Mouse (Mus musculus) layer of hippocampus, adult 11-12 months (tissue): ENCODE measurements around the gene Nkain2.
"Not testable (repeated sequence)": the region's sequence is repeated elsewhere in the genome, so short reads cannot be mapped to it uniquely, and the experiment has no call there.

Source experiments
- DNase-seq: peaks from one replicate; pipeline ENCODE4 v3.0.0; 2022; ENCODE audit warnings: low spot score

Gene Nkain2

DNA sequence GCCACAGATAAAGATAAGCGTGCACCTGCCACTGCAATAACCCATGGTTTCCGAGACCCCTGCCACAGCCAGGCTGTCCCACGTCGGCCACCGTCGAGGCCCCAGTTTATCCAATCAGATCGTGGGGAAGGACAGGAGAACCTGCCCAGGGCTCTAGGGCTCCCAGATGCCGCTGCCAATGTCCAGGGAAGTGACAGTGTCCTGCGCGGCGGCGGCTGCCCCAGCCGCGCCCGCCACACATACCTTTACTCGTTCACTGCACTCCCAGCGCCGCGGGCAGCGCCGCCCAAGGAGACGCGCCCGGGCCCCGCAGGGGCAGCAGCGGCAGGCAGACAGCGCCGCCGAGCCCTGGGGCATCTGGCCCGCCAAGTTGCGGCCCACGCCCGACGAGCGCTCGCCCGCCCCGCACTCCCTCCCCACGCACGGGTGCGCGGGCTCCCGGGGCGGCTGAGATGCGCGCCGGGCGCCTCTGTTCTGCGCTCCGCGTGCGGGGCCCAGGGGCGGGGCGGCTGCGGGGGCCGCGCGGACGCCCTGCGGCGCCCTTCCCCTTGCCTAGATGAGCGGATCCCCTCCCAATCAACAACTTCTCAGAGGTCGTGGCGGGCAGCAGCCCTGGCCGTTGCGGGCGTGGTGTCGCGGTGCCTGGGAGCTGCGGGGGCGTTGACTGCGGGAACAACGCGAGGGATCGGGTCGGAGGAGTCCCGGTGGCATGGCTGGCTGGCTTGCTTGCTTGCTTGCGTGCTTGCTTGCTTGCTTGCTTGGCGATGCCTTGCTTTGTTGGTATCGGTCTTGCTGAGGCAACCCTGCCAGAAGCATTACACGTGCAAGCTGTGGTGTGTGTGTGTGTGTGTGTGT is at the start of gene Nkain2:
TSS of gene Nkain2 (minus strand) at position 811 of the 855 bp plus-strand sequence.
- peak; percentile 62 for DNase-seq

DNA sequence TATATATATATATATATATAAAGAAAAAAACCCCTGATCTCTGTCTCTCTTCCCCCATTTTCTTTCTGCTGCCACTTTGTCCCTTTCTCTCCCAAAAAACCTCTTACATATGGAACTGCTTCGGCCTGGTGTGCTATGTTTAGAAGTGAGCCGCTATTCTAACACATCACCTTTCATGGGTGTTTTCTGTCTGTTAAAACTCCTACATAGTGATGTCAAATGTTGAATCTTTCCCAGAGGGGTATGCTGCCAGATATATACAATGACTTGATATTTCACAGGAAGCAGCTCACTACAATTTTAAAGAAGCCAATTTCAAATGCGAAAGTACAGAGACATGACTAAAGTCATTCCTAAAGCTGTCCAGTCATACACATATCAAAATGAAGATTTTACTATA is 49.6 kb upstream of the Nkain2 start:
- DNase-seq = no peak

DNA sequence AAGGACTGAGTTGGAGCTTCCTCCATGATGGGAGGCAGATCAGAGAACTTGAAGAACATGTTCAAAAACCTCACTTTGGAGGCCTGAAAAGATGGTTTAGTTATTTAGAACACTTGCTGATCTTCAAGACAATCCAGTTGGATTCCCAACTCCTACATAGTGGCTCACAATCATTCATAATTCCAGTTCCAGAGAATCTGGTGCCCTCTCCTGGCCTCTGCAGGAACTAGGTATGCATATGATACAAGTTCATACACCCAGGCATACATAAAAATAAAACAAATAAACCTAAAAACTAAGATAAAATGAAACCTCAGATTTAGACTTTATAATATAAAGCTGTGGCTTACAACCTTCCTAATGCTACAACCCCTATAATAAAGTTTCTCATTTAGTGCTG is 4.8 kb upstream of the Nkain2 start:
- peak; percentile 50 for DNase-seq

- peak; percentile 73 for DNase-seq
Observed at GRCm38 (mm10) chr10:32890507-32891131, 357 bp upstream of the Nkain2 start.

DNA sequence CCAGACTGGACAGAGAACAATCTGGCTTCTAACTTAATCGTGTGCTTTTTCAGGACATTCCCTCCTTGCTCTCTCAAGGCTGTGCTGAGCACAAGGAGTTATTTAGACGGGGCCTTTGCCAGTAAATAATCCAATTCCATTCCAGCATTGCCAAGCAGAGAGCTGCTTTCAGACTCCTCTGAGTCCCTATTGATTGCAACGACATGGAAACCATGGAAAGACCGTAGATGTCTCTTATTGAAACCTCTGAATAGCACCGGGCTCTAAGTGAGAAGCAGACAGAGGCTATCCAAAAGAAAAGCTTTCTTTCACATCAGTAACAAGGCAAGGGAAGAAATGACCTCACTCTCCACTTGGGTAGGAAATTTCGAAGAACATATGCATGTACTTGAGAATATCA is 8.3 kb downstream of the Nkain2 start:
- DNase-seq = no peak

DNA sequence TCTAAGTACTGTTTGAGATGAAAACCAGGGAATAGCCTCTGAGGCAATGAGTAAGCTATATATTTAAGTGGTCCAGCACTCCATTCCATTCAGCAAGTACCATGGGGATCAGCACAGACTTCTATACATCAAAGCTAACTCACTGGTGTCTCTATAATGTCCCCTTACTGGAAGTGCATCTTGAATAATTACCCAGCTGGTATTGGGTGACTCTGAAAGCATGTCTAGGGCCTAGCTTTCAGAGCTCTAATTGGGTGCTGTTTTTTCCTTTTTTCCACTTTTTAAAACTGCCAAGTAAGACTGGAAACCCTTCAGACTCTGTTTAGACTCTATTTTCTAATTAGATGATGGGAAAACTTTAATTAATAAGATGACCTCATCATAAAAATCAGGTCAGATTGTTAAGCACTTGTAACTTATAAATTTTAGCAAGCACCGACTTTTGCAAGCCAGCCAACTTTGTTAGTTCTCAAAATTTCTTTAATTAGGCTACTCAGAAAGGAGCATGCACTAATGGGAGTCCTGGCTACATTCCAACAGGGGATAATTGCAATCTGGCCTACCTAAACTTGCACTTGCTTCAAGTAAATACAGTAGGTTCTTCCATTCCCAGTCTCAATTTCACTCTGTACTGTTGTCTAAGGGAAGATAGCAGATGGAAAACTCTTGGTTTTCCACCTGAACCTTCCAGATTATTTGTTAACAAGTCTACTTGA is 19.4 kb downstream of the Nkain2 start:
- peak; percentile 40 for DNase-seq

DNA sequence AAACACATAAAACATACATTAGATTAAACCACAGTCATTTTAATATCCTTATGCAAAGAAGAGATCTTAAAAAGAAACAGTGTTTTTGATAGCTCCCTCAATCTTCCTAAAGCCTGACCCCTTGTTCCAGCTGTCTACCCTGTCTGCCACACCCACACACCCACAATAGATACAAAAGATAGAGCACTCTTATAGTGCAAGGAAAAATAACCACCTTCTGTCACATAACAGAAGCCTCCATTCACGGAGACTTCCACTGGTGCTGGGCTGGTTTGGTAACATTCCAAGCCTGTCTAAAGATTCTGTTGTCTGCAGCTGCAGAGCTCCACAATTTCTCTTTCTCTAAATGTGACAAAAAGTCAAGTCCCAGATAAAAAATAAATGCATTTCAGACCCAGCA is 20.7 kb downstream of the Nkain2 start:
- peak; percentile 35 for DNase-seq

GRCm38 (mm10) chr10:32815210-32815883 is 74.9 kb downstream of the Nkain2 start:
- DNase-seq = no peak

DNA sequence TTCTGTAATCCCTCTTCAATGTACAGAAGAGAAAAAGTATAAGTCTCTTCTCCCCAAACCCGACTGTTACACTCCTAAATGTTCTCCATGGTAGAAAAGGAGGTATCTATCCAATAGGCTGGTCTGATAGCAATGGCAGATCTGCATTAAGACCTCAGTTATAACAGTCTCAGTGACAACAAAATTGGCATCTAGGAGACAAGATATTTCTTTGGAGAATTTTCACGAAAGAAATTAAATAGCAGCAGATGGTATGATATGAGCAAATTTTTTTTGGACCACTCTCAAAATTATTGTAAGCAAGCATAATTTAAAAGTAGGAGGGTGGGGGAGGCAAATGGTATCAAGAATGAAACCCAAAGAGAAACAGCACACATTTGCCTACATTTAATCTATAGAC is 94.0 kb downstream of the Nkain2 start:
- DNase-seq = no peak

DNA sequence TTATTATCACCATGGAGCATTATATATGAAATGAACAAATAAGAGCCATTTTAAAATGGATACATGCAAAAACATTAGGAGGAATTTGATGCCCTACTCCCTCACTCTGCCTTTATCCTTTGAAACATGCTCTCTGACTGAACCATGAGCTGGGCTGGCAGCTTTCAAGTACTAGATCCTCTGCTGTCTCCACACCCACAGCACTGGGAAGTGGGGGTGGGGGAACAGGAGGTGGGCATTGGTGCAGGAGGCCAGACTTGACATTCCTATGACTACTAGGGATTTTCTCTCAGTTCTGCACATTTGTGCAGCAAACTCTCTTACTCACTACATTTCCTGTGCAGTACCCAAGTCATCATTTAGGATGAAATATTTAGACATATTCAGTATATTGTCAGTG is 99.7 kb downstream of the Nkain2 start:
- peak; percentile 23 for DNase-seq

DNA sequence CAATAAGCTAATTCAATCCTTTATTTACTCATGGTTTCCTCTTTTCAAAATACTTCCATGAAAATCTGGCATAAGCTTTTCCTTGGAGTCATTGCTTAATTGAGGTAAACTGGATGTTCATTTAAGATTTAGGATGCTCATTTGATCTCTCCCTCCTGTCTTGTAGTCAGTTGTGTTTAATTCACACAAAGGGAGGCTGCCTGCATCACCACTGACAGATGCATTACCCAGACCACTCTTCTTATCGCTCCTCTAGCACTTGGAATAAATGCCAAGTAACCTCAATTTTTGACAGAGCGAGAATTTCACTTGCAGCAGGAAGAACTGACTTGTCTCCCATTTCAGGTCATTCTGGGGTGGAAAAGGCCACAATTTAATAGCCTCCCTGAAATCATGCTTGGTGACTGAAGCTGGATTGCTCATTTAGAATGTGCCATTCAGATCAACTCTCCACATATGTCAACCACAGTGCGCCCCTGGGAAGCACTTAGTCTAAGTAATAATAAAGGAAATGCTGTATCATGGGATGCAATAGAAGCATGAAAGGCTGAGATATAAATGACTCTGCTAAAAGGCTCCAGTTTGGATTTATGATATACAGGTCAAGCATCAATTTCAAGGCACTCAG is 107.4 kb downstream of the Nkain2 start:
- no peak for DNase-seq

DNA sequence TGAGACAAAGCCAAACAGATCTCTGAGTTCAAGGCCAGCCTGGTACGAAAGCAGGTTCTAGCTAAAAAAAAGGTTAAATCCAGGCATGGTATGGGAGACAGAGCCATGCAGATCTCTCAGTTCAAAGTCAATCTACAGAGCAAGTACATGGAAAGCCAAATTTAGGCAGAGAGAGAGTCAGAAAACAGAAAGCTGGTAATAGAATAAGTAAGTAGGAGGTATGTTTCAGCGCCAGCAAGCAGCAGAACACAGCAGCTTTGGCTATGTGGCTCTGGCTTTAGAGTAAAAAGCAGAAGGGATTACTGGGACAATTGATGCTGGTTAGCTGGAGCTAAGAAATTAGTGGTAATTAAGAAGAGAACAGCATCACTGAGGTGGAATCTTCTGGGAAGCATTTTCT is 151.3 kb downstream of the Nkain2 start:
- no peak for DNase-seq

- not testable (repeated sequence) for DNase-seq
Observed at GRCm38 (mm10) chr10:32706579-32706978, 183.7 kb downstream of the Nkain2 start.

- DNase-seq = no peak
Observed at GRCm38 (mm10) chr10:32696661-32697060, 193.6 kb downstream of the Nkain2 start.

GRCm38 (mm10) chr10:32684548-32684947 is 205.7 kb downstream of the Nkain2 start:
- no peak for DNase-seq

DNA sequence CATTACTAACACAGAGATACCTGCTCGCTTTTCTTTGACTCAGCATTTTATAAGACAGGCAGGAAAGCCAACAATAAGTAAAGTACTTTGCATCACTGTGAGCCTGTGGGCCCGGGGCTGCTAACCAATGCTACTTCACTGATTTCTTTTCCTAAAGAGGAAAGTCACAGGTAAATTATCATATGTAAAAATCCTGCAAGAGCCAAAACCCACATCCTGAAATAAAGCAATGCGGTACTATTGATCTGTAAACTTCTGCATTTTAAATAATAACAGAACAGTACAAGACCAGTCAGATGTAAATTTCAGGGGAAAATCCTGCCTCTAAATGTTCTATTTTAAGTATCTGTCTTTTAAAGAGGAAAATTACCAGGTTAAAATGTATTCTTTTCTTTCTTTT is 250.0 kb downstream of the Nkain2 start:
- no peak for DNase-seq

- DNase-seq = no peak
Observed at GRCm38 (mm10) chr10:32639173-32639572, 251.1 kb downstream of the Nkain2 start.

DNA sequence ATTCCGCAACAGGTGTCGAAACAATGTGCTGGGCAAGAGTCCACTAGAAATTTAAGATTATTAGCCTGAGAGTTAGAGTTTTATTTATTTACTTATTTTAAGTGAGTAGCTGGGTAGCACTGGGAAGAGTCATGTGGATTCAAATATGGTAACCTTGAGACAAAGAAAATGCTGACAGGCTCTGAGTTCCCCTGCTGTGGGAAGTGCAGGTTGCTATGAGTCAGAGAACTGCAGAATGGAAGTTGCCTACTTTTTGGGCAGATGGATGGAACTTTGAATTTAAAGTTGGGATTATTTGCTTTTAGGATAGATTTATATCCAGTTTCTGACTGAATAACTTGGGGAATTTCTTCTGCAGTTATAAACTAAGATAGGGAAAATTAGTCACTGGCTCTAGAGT is 259.2 kb downstream of the Nkain2 start:
- peak; percentile 13 for DNase-seq

- DNase-seq = no peak
Observed at GRCm38 (mm10) chr10:32604448-32604847, 285.8 kb downstream of the Nkain2 start.

DNA sequence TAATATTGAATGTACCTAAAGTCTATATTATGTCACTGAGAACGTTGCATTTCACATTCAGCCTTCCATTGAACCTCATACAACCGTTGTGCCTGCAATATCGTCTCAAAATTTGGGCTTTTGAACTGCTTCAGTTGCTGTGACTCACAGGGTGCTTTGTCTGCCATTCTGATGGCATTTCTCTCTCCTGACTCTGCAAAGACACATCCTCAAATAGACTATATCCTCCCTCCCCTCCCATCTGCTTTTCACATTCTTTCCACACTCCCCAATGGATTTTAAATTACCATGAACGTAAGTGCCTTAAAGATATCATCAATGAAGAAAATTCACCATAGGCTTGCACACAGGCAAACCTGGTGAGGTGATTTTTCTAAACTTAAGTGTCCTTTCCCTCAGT is 287.5 kb downstream of the Nkain2 start:
- DNase-seq = no peak

DNA sequence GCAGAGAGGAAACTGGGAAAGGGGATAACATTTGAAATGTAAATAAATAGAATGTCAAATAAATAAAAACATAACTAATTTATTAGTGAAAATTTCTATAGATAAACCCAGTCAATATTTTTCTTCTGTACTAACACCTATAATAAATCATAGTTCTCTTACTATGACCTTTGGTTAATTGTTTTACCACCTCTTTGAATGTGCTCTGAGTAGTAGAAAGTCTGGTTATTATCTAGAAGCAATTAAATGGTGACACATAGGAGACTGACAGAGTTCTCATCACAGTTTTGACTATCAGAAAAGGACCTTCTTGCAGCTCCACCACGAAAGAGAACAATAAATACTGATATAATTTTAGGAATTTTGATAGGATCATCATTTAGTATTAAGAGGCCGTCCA is 295.3 kb downstream of the Nkain2 start:
- DNase-seq = no peak

DNA sequence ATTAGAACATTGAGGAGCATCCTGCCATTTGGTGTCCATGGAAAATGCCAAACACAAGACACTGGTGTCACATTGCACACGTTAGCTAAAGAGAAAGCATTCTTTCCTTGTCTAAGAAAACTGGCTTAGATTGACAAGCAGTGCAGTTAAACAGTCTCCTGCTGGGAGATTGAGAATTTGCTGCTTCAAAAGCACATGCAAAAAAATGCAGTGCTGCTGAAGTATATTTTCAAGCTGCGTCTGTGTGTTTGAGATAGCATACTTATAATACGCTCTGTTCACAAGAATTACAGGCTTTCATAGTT is 313.0 kb downstream of the Nkain2 start:
- DNase-seq = no peak
